Mouse (Mus musculus): ENCODE data around the gene Kif23. TPM values are rescaled to one million over a fixed set of nuclear protein-coding genes. Genes with fewer than 3 reads are reported as not detected.

Gene Kif23
- total RNA-seq, 2 experiments from 2014 or later, result 2.2 to 3.0 TPM

- peak; percentile 65 to 72 for DNase-seq (ENCODE audit: low spot score in 2 of 2)
Observed at GRCm38 (mm10) chr9:61947402-61948346, 1.1 kb upstream of the Kif23 start.

GRCm38 (mm10) chr9:61945973-61946611, 482 bp downstream of the Kif23 start:
- DNase-seq (ENCODE audit: low spot score in 2 of 2), result peak in 1 of 2 experiments; percentile 33

- DNase-seq (ENCODE audit: low spot score in 2 of 2), result no peak
Observed at GRCm38 (mm10) chr9:61941054-61941453, 5.5 kb downstream of the Kif23 start.

DNA sequence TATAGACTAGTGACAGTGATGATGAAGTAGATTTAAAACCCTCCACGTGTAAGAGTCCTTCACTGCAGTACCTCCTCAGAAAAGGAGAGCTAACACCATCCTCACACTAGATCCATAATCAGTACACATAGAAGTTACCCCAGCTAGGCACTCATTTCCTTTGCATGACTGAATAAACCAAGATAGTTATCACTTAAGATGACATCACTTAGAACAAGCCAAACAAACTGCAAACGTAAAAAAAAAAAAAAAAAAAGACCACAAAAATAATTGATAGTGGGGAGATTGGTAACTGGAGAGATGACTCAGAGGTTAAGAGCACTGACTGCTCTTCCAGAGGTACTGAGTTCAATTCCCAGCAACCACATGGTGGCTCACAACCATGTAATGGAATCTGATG, 13.2 kb downstream of the Kif23 start:
- no peak for DNase-seq (ENCODE audit: low spot score in 2 of 2)

- no peak for DNase-seq (ENCODE audit: low spot score in 2 of 2)
Observed at GRCm38 (mm10) chr9:61932009-61932408, 14.6 kb downstream of the Kif23 start.

DNA sequence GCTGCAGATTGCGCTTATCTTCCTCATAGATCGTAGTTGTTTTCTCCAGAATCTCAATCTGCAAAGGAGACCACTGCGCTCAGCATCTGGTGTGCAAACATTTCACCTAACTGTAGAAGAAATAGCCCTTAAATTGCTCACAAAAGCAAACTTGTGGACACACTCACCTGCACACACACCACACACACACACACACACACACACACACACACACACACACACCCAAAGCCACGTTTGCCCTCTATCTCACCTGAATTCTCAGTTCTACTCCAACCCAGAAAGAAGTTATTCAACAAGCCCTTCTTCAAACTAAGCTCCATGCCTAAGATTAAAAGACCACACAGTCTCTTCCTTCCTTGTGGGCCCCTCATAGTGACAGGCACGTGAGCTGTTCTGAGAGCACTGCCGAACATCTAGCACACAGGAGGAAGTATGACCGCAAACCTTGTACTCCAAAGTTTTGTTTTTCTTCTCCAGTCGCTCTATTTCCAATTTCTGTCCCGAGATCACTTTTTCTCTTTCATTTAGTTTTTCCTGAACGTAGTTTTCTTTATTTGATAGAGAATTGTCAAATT, 21.4 kb downstream of the Kif23 start:
- DNase-seq (ENCODE audit: low spot score in 2 of 2), result no peak

GRCm38 (mm10) chr9:61920331-61920730, 26.2 kb downstream of the Kif23 start:
- no peak for DNase-seq (ENCODE audit: low spot score in 2 of 2)

DNA sequence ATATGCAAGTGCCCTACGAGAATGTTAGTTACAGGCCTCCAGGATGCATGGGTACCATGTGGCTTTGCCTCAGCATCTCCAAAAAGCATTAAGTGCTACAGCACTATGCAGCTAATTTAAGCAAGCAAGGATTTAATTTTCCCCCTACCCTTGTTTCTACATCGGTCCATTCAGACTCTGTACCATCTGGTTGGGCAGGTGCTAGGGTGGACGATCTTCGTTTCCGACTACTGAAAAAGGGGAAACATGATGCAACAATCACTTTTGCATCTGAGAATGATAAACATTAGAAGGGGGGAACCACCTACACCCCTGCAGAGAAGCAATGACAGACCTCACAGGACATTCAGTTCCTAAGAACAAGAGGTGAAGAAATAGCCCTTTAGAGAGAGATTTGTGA, 27.1 kb downstream of the Kif23 start:
- no peak for DNase-seq (ENCODE audit: low spot score in 2 of 2)

GRCm38 (mm10) chr9:61917436-61917835, 29.1 kb downstream of the Kif23 start:
- no peak for DNase-seq (ENCODE audit: low spot score in 2 of 2)

GRCm38 (mm10) chr9:61916986-61917385, 29.6 kb downstream of the Kif23 start:
- DNase-seq (ENCODE audit: low spot score in 2 of 2), result no peak

DNA sequence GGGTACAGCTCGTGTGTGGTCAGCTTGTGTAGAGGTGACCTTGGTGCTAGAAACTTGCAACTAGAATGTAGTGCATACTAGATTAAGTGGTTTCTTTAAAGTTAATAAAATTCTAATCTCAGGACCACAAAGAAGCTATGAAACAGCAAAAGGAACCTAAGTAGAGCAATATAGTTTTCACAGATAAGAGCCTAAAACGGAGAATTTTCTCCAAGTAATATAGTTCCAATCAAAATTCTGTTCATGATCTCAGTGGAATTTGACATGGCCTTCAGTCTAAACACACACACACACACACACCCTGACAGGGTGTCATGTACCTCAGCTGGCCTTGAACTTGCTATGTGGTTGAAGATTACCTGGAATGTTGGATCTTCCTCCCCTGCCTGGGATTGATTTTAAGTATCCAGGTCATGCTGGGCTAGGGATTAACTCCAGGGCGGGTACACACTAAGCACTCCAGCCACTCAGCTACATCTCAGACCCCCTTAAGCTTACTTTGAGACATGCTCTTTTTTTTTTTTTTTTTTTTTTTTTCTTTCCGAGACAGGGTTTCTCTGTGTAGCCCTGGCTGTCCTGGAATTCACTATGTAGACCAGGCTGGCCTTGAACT, 31.1 kb downstream of the Kif23 start:
- DNase-seq (ENCODE audit: low spot score in 2 of 2), result no peak

- no peak for DNase-seq (ENCODE audit: low spot score in 2 of 2)
Observed at GRCm38 (mm10) chr9:61914917-61915300, 31.7 kb downstream of the Kif23 start.

DNA sequence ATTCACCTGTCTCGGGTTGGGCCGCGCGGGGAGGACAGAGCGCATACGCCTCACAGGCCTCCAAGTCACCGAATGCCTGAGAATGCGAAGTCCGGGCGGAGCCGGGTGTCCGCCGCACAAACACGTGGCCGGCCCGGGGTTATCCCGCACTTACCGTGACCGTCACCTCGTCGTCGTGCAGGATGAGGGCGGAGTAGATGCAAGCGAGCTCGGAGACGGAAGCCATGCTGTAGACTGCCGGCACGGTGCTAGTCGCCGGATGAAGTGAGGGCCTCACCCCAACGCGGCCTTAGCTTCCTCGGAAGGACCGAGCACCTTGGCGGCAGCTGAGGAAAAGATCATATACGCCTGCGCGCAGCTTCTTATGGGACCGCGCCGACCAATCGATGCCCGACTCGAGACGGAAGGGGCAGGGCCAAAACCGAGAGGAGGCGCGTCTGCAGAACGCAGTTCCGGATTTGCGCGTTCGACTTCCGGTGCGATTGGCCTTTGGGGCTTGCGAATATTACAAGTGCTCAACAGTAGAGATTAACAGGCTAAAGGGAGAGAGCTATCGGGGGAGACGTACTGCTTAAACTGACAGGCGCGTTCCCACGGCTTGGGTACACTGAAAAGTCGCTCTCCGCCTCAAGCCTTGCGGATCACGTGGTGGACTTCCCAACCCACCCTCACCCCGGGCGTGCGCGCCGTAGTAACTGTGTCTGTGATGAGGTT, 32.2 kb downstream of the Kif23 start, which contains the start of gene Rplp1:
Gene Rplp1, minus strand, starts transcription at position 340 of the 714 bp plus-strand sequence.
- peak; percentile 93 for DNase-seq (ENCODE audit: low spot score in 2 of 2)

GRCm38 (mm10) chr9:61911300-61912128, 35.1 kb downstream of the Kif23 start:
- no peak for DNase-seq (ENCODE audit: low spot score in 2 of 2)

DNA sequence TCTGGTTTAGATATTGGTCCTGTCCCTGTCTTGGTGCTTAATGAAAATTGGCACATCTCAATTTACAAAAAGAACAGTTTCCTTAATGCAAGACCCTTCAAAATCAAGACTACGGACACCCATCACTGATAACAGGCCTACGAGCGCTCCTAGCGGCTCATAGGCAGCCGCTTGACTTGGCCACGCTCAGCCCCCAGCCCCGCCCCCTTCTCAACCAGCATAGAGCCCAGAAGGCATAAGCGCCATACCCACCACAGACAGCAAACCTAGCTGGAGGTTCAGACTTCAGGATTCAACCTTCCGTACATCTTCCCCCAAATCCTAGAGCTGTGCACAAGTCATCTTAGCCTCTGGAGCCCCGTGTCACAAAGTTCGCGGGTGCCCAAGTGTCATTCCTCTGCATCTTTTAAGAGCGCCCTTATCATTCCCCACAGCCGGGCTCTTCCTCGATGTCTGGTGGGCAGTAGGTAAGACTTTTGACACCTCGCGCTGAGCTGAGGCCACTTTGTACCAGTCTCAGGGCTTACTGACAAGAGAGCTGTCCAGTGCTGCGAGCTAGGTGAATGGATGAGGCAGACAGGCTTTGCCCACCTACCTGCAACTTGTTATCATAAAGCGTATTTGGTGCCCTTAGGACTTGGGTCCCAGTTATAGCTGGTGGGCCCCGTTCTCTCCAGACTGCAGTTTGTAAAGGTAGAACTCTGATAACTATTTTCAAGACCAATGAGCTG, 35.9 kb downstream of the Kif23 start:
- DNase-seq (ENCODE audit: low spot score in 2 of 2), result no peak

- DNase-seq (ENCODE audit: low spot score in 2 of 2), result no peak
Observed at GRCm38 (mm10) chr9:61909633-61910032, 36.9 kb downstream of the Kif23 start.

DNA sequence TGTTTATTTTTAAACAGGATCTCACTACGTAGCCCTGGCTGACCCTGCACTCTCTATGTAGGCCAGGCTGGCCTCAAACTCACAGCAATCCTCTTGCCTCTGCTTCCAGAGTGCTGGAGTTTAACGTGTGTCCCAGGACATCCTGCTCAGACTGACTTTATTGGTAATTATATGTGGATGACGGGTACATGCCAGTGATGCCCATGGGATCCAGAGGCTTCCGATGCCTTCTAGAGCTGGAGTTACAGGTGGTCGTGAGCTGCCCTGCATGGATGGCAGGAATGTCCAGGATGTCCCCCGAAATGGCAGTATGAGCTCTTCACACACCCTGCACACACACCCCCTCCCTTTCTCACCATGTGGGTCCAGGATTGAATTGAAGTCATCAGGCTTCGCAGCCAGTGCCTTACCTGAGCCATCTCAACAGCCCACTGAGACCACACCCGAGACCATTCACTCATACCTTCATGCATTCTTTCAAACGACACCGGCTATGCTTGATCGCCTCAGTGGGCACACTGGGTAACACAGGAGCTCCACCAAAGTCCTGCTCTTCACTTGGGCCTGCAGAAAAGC, 37.7 kb downstream of the Kif23 start:
- DNase-seq (ENCODE audit: low spot score in 2 of 2), result no peak

DNA sequence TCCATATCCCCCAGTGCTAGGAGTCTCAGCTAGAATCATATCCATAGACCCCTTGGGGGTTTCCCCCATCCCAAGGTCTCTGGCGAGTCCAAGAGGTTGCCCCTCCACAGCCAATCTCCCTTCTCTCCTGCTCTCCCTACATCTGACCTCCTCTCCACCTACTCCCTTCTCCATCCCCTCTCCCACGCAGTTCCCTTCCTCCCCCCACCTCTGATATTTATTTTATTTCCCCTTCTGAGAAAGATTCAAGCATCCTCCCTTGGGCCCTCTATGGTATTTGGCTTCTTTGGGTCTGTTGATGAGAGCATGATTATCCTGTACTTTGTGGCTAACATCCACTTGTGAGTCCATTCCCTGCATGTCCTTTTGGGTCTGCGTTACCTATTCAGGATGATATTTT, 38.2 kb downstream of the Kif23 start:
- no peak for DNase-seq (ENCODE audit: low spot score in 2 of 2)
